Comparison of ENCODE assay signal across 9 mouse cellular contexts in the genomic region with DNA sequence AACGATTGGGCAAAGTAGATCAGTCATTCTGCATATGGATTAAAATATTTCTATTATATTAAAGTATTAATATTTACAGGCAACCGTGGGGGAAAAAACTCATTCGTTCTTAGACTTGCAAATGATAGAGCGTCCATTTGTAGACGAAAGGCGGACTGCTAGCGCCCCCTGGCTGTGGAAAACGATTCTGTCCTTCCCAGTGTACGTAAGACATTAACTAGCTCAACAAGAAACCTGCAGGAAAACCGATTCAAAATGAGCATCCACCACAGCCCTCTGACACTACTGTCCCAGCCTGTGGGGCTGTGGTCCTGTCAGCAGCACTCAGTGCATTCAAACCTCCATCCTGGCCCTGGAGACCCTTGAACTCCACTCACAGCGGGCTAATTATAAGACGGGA. TPM values are rescaled to one million over a fixed set of nuclear protein-coding genes. Genes with fewer than 3 reads are reported as not detected.
DNase-seq lines count a peak whose midpoint lies in the region; TF ChIP-seq lines count a peak whose summit lies in the region.
"Had no signal": no experiment of that assay in that cellular context is flagged by ENCODE, and none has a peak within 500 bp of the region (broad histone marks: within the 10 kb centered on the region; RNA-seq: fewer than 3 reads in every experiment).

No protein-coding gene starts in this region.

- peak; percentile 55 to 62 for DNase-seq in CD8-positive naive resting alpha-beta T cell, adult 2 months (ENCODE audit: low read depth in 2 of 2, low spot score in 2 of 2)
- peak; percentile 65 to 67 for DNase-seq in adrenal gland, postnatal 4 days (ENCODE audit: low spot score in 2 of 2)
- peak; percentile 84 to 92 for DNase-seq in heart, postnatal 14 days
- peak; percentile 74 for DNase-seq in layer of hippocampus, adult 9-10 months (ENCODE audit: low spot score)
- DNase-seq in lung, postnatal 4 days = peak; percentile 71 to 86
- peak; percentile 90 to 93 for DNase-seq in right cerebral cortex, postnatal 10 days (ENCODE audit: low spot score in 2 of 2)
- DNase-seq in urinary bladder, postnatal 10 days (ENCODE audit: low spot score) = peak; percentile 60

- intact Hi-C loops in heart, postnatal 14 days (cut with DNase I) = loop anchor here (2.0 to 5.0 kb wide), 5 partner anchors 397 to 812 kb away; no protein-coding TSS in a partner anchor

- no peak for TF ChIP-seq POLR2A in embryonic fibroblast, embryonic 13.5 days (IDR thresholded peaks at IDR 0.05; ENCODE audit: low read depth, low read length)

- peaks cover 4% of the 10 kb centered on the region for H3K4me1 ChIP-seq in embryonic fibroblast, embryonic 13.5 days (ENCODE audit: control insufficient read depth, insufficient read depth, low read length)

- no peak overlapping the region for H3K4me3 ChIP-seq in embryonic fibroblast, embryonic 13.5 days (ENCODE audit: insufficient read depth, low read length)

- H3K27ac ChIP-seq in embryonic fibroblast, embryonic 13.5 days (ENCODE audit: insufficient read depth, low read length) = no peak overlapping the region

- peak; percentile 78; the same call in 1 of the 2 replicates for TF ChIP-seq CTCF in embryonic fibroblast, embryonic 13.5 days (IDR thresholded peaks at IDR 0.05; ENCODE audit: borderline replicate concordance, insufficient read depth, low read length)

RNA-seq across cellular contexts. Expression of gene Gfra1, which starts 13.7 kb away (rescaled TPM):
- 1 to 10 TPM; 6.7 to 8.2 TPM for total RNA-seq in adrenal gland, postnatal 4 days (2021)
- polyA plus RNA-seq in embryonic fibroblast, embryonic 13.5 days (2011; ENCODE audit: insufficient read length, low read depth, missing spikeins) = 12.9 and 26.6 TPM in 2 replicates
- 1 to 10 TPM; 3.9 to 4.2 TPM for total RNA-seq in heart, postnatal 14 days (2021)

RNA-seq across cellular contexts. Expression of gene Ccdc172, which starts 42.4 kb away (rescaled TPM):
- total RNA-seq in adrenal gland, postnatal 4 days (2021) = not detected
- polyA plus RNA-seq in embryonic fibroblast, embryonic 13.5 days (2011; ENCODE audit: insufficient read length, low read depth, missing spikeins) = not detected in 2 replicates
- not detected for total RNA-seq in heart, postnatal 14 days (2021)
- polyA plus RNA-seq: gonadal fat pad, adult 2 months had no signal
